Mouse (Mus musculus) testis, adult 2 months (tissue): ENCODE results near the gene Sox12. TPM values are rescaled to one million over a fixed set of nuclear protein-coding genes. Genes with fewer than 3 reads are reported as not detected.
A peak's percentile ranks its signal among the peaks of the same experiment; 100 is the strongest.

Experiments
- H3K27ac ChIP-seq: fragments of 200-500 bp; 2 replicates; pipeline ENCODE4 v1.5.1; 2012; ENCODE audit warnings: low read depth, low read length; ENCODE audit not compliant: control insufficient read depth, insufficient read depth
- H3K27me3 ChIP-seq: fragments of 200-500 bp; 2 replicates; pipeline ENCODE4 v1.6.1; 2012; ENCODE audit warnings: mild to moderate bottlenecking, low read length, moderate library complexity; ENCODE audit not compliant: control insufficient read depth, insufficient read depth
- H3K36me3 ChIP-seq: fragments of 200-500 bp; 2 replicates; pipeline ENCODE4 v1.6.1; 2012; ENCODE audit warnings: mild to moderate bottlenecking, low read length; ENCODE audit not compliant: control insufficient read depth, insufficient read depth
- H3K4me1 ChIP-seq: fragments of 200-500 bp; 2 replicates; pipeline ENCODE4 v1.6.1; 2012; ENCODE audit warnings: low read length; ENCODE audit not compliant: control insufficient read depth, insufficient read depth
- H3K4me3 ChIP-seq: fragments of 200-500 bp; 2 replicates; pipeline ENCODE4 v1.5.1; 2012; ENCODE audit warnings: low read depth, mild to moderate bottlenecking, low read length, moderate library complexity, mixed read lengths; ENCODE audit not compliant: control insufficient read depth
- CTCF ChIP-seq: fragments of 200-500 bp; IDR thresholded peaks from 2 replicates; pipeline ENCODE4 v1.5.1; 2012; ENCODE audit warnings: low read depth, mild to moderate bottlenecking, inconsistent platforms, low read length, moderate library complexity; ENCODE audit not compliant: control insufficient read depth, insufficient read depth, insufficient replicate concordance
- POLR2A ChIP-seq: fragments of 200-500 bp; IDR thresholded peaks from 2 replicates; pipeline ENCODE4 v1.6.1; 2012; ENCODE audit warnings: low read depth, mild to moderate bottlenecking, inconsistent platforms, low read length, moderate library complexity; ENCODE audit not compliant: control insufficient read depth
- polyA plus RNA-seq: library from polyadenylated mRNA; depleted of rRNA; stranded (reverse); fragments of >200 nt; gene quantifications from 2 replicates; pipeline ENCODE4 v1.2.3, GENCODE M21; 2012

The Sox12 gene
- polyA plus RNA-seq, 1 experiment = 6.2 TPM

DNA sequence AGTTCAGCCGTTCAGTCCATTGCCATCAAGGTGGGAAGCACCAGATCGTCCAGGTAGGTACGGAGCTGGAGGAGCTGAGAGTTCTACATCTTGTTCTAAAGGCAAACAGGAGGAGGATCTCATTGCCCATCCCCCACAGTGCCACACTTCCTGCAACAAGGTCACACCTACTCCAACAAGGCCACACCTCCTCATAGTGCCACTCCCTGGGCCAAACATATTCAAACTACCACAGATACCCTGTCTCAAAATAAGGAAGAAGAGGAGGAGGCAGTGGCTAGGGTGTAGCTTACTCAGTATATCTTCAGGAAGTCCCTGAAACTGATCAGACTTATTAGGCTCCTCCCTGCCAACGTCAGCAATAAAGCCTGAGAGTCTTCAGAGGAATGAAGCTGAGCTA is 13.7 kb downstream of the Sox12 start:
- no peak overlapping the region for H3K4me3 ChIP-seq
- H3K27me3 ChIP-seq = no peaks in the 10 kb centered on the region
- H3K4me1 ChIP-seq = no peaks in the 10 kb centered on the region
- TF ChIP-seq CTCF (no peak), POLR2A (no peak)
- H3K27ac ChIP-seq = no peak overlapping the region
- no peaks in the 10 kb centered on the region for H3K36me3 ChIP-seq

DNA sequence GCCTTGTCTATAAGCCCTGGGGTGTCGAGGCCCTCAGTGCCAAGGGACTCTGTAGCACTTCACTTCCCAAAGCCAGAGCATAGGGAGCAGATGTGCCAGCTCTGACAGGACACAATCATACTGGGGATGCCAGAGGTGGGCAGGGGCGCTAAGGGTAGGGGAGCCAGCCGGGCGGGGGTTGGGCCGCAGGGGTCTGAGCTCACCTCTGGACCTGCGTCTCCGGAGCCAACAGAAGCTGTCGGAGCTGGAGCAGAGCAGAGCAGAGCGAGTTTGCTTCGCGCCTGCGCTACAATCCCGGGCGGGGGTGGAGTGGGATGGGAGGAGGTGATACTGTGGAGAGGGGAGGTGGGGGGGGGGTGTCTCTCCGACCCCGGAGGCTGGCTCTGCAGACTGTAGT is 21.5 kb downstream of the Sox12 start, which contains the start of gene Nrsn2:
TSS of gene Nrsn2 (minus strand) at position 294 of the 397 bp plus-strand sequence.
- no peak for TF ChIP-seq POLR2A
- no peak for TF ChIP-seq CTCF
- H3K36me3 ChIP-seq = no peaks in the 10 kb centered on the region
- H3K27me3 ChIP-seq = no peaks in the 10 kb centered on the region; the same call in 1 of the 2 replicates
- H3K27ac ChIP-seq = no peak within 1 kb of the TSS
- peaks cover 16% of the 10 kb centered on the region for H3K4me1 ChIP-seq
- H3K4me3 ChIP-seq = no peak within 1 kb of the TSS; the same call in 1 of the 2 replicates

DNA sequence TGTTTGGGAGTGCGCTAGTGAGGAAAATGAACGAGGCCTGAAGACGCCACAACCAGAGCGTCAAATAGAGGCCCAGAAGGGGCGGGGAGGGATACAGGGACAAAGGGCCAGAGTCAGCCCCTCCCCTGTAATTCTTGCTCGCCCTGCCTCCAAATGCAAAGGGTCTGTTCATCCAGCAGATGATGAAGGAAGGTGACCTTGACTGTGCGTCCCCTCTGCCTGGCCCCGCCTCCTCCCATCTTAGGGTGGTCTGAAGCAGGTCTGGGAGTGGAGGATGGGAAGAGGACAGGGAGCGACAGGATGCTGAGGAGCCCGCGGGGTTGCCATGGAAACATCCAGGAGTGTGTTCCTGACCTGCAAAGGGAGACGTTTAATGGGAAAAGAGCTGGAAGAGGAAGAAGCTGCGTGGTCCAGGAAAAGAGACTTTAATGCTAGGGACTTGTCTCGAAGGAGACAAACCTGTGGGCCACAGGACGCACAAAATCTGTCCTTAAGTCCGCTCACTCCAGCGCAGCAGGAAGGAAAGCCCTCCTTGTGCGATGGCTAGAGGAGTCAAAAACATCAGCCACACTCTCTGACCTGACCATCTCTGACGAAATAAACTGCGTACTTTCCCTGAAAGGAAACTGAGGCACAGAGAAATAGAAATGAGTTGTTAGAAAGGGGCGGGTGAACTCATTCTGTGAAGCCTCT is 22.1 kb downstream of the Sox12 start:
- Histone ChIP-seq H3K27me3 (no peaks in the 10 kb centered on the region; the same call in 1 of the 2 replicates), H3K36me3 (no peaks in the 10 kb centered on the region), H3K27ac (no peak overlapping the region), H3K4me1 (peaks cover 16% of the 10 kb centered on the region), H3K4me3 (no peak overlapping the region)
- TF ChIP-seq CTCF = no peak
- no peak for TF ChIP-seq POLR2A

DNA sequence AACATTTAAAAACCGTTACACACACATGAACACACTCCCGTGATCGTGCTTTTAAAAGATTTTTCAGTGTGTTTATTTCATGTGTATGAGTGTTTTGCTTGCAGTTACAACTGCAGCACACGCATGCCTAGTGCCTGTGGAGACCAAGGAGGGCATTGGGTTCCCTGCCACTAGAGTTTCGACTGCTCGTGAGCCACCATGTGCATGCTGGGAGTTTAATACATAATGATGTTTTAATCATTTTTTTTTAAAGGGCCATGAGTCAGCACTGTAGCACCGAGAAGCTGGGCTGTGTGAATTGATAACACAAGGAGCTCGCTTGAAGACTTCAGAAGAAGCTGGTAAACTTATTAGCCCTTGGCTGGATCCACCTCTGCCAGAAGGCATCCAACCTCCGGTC is 24.3 kb downstream of the Sox12 start:
- Histone ChIP-seq H3K4me3 (no peak overlapping the region), H3K27me3 (no peaks in the 10 kb centered on the region; the same call in 1 of the 2 replicates), H3K36me3 (no peaks in the 10 kb centered on the region), H3K4me1 (peaks cover 23% of the 10 kb centered on the region), H3K27ac (no peak overlapping the region)
- TF ChIP-seq CTCF = no peak
- no peak for TF ChIP-seq POLR2A

DNA sequence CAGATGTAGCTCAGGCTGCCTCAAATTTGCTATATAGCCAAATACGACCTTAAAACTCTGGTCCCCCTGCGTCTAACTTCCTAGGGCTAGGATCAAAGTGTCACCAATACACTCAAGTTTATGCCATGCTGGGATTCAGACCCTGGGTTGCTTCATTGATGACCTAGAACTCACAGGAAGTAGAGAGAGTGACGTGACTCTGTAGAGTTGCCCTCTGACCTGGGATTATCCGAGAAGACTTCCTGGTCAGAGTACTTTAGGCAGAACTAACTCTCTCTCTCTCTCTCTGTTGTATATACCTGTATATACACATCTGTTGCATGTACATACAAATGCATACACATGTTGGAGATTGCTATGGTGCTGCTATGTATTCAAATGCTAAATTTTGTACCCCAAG is 25.2 kb downstream of the Sox12 start:
- TF ChIP-seq POLR2A = no peak
- no peak for TF ChIP-seq CTCF
- H3K4me3 ChIP-seq = no peak overlapping the region
- H3K4me1 ChIP-seq = peaks cover 23% of the 10 kb centered on the region
- H3K36me3 ChIP-seq = no peaks in the 10 kb centered on the region
- no peaks in the 10 kb centered on the region; the same call in 1 of the 2 replicates for H3K27me3 ChIP-seq
- H3K27ac ChIP-seq = no peak overlapping the region

DNA sequence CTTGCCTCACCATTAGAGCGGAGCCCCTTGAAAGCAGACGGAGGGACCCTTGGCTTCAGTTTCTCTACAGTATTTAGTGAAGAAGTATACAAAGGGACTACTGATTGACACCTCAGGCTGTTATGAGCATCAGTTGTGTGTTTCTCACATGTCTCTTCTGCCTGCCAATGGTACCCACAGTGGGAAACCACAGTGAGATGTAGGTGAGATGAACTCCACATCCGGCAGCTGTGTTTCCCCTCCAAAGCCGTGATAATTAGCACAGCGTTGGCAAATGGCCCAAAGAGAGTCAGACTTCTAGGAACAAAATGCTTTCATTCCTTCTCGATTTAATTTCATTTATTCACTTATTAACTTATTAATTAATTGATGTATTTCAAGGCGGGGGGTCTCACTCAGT is 25.8 kb downstream of the Sox12 start:
- Histone ChIP-seq H3K4me1 (peaks cover 23% of the 10 kb centered on the region), H3K27ac (no peak overlapping the region), H3K4me3 (no peak overlapping the region), H3K27me3 (no peaks in the 10 kb centered on the region; the same call in 1 of the 2 replicates), H3K36me3 (no peaks in the 10 kb centered on the region)
- TF ChIP-seq POLR2A = no peak
- TF ChIP-seq CTCF = no peak

DNA sequence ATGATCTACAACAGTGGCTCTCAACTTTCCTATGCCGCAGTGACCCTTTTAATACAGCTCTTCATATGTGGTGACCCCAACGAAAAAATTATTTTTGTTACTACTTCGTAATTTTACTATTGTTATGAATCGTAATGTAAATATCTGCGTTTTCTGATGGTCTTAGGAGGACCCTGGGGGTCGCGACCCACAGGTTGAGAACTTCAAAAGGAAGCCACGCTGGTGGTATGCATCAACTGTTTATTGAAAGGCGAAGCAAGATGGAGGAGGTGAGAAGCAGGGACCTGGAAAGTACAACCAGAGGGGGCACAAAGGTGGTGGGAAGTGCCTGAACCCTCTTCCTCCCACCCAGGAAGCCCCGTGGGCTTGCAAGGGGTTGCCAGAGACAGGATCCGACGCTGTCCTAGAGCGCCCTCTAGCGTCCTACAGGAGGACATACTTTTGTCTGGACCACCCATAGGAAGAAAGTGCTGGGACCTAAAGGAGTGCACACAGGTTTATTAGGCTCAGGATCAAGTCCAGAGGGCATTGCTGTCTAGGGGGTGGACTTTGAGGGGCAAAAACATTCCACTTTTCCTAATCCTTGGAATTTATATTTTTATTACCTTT is 29.2 kb downstream of the Sox12 start:
- Histone ChIP-seq H3K27ac (no peak overlapping the region), H3K4me1 (peaks cover 9% of the 10 kb centered on the region), H3K4me3 (no peak overlapping the region), H3K36me3 (no peaks in the 10 kb centered on the region), H3K27me3 (no peaks in the 10 kb centered on the region)
- TF ChIP-seq POLR2A = no peak
- peak; percentile 98 for TF ChIP-seq CTCF
